Mouse (Mus musculus) A20 (cell line): ENCODE measurements at regions not wholly inside any gene's neighbourhood (a gene's known extent, or its start where the extent isn't known, plus 50 kb on each side); places are given as distances from the start of the nearest gene placed in this dataset.
A peak's percentile ranks its signal among the peaks of the same experiment; 100 is the strongest.

Experiments used
- DNase-seq: peaks from one replicate; pipeline ENCODE4 v3.0.0-alpha.2; 2011; ENCODE audit warnings: low read depth, low spot score

- DNase-seq = peak; percentile 1
These were observed 55.4 kb downstream of the Cldn34b3 start for GRCm38 (mm10) chrX:76319552-76319951.
